Comparison of ENCODE assay signal across 19 mouse cellular contexts in genomic region chr3:93580946-93581345, GRCm38 (mm10). TPM values are rescaled to one million over a fixed set of nuclear protein-coding genes. Genes with fewer than 3 reads are reported as not detected.
DNase-seq lines count a peak whose midpoint lies in the region; ATAC-seq lines count a peak whose summit lies in the region.
"Had no signal": no experiment of that assay in that cellular context is flagged by ENCODE, and none has a peak within 500 bp of the region (broad histone marks: within the 10 kb centered on the region; RNA-seq: fewer than 3 reads in every experiment).

No protein-coding gene starts in this region.

- H3K9ac ChIP-seq in kidney, embryonic 15.5 days = no peak overlapping the region
- H3K9ac ChIP-seq: forebrain, postnatal 0 days; limb, embryonic 12.5 days; lung, embryonic 15.5 days had no signal

- H3K4me1 ChIP-seq in kidney, embryonic 15.5 days = no peaks in the 10 kb centered on the region
- H3K4me1 ChIP-seq: limb, embryonic 12.5 days; lung, embryonic 15.5 days had no signal

- peak; percentile 52 for DNase-seq in urinary bladder, postnatal 14 days (ENCODE audit: low spot score)
- no peak for DNase-seq in urinary bladder, postnatal 4 days (ENCODE audit: low spot score in 2 of 2)
- DNase-seq in forelimb bud, embryonic 11.5 days (ENCODE audit: low read depth, low spot score) = peak; percentile 6
- DNase-seq in lung, postnatal 10 days = peak; percentile 3
- DNase-seq in c-Kit-positive CD71-positive TER-119-positive erythroid progenitor cells, embryonic 14.5 days (ENCODE audit: low spot score) = no peak
- DNase-seq in embryo, embryonic 10 days (ENCODE audit: low spot score) = no peak
- DNase-seq in left cerebral cortex, adult 9 months (ENCODE audit: low spot score in 2 of 2) = no peak
- DNase-seq: B cell, adult 2 months; cerebellum, postnatal 10 days; embryo, embryonic 11 days; forebrain, postnatal 0 days; gastrocnemius, adult 2 months; heart, adult 18-20 months; thymus, adult 18-20 months had no signal

- no peak for ATAC-seq in kidney, embryonic 15.5 days (replicated peaks; ENCODE audit: low FRiP score)
- ATAC-seq: forebrain, postnatal 0 days; midbrain, embryonic 16.5 days had no signal

- no peak overlapping the region for H3K27ac ChIP-seq in kidney, embryonic 15.5 days
- H3K27ac ChIP-seq: gastrocnemius, adult 2 months; kidney, postnatal 0 days; limb, embryonic 12.5 days; lung, embryonic 15.5 days had no signal

- 39% methylated on average over 2 of the region's 2 CpGs for WGBS in kidney, embryonic 15.5 days

- no peaks in the 10 kb centered on the region for H3K9me3 ChIP-seq in kidney, embryonic 15.5 days (replicated peaks)
- H3K9me3 ChIP-seq: limb, embryonic 12.5 days; lung, embryonic 15.5 days had no signal

- no peak overlapping the region for H3K4me2 ChIP-seq in kidney, embryonic 15.5 days
- H3K4me2 ChIP-seq: limb, embryonic 12.5 days; lung, embryonic 15.5 days had no signal

- no peaks in the 10 kb centered on the region for H3K36me3 ChIP-seq in kidney, embryonic 15.5 days
- H3K36me3 ChIP-seq: limb, embryonic 12.5 days; lung, embryonic 15.5 days had no signal

- no peaks in the 10 kb centered on the region for H3K27me3 ChIP-seq in kidney, embryonic 15.5 days
- H3K27me3 ChIP-seq: limb, embryonic 12.5 days; lung, embryonic 15.5 days had no signal

- no peak overlapping the region for H3K4me3 ChIP-seq in kidney, embryonic 15.5 days (replicated peaks)
- H3K4me3 ChIP-seq: gastrocnemius, adult 2 months; limb, embryonic 12.5 days; lung, embryonic 15.5 days had no signal

RNA-seq across cellular contexts. Expression of gene S100a10, which starts 26.1 kb away (rescaled TPM):
- 516 and 533 TPM in 2 replicates for polyA plus RNA-seq in kidney, embryonic 15.5 days (2015; fragmentation: Nextera tagmentation; extraction: Ambion mirVana)

Comparison
In these comparisons a context has a peak if more than half of its experiments do, and no peak if none do; other contexts are left out.
1. DNase-seq: peak in urinary bladder, postnatal 14 days (single experiment), forelimb bud, embryonic 11.5 days (single experiment) and lung, postnatal 10 days (single experiment); none in urinary bladder, postnatal 4 days (0 of 2), c-Kit-positive CD71-positive TER-119-positive erythroid progenitor cells, embryonic 14.5 days (single experiment), embryo, embryonic 10 days (single experiment) and left cerebral cortex, adult 9 months (0 of 2).